Mouse (Mus musculus) mature B cell (primary cell): ENCODE measurements around the gene Pabpc4.
"Not testable (repeated sequence)": the region's sequence is repeated elsewhere in the genome, so short reads cannot be mapped to it uniquely, and the experiment has no call there.

Experiments used
- in situ Hi-C: fragments of 300-500 bp; cut with MboI; formaldehyde crosslinking; loops from 2 replicates; pipeline ENCODE4 v1.14.3; 2019

Pabpc4 gene

DNA sequence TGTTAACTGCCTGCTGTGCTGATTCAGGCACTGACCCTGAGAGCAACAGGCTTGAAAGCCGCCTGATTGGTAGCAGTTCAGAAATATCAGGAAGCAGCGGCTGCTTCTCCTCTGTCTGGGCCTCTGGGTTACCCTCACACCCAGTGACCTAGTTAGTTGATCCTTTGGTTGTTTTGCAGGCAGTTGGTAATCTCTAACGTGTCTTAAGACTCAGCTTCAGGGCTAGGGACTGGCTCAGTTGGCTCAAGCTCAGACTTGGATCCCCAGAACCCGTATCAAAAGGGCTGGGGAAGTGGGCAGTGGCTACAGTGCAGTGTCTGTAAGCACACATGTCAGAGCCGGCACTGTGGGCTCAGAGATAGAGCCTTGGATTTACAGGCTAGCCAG, 34.0 kb downstream of the Pabpc4 start:
- in situ Hi-C loops, result loop anchor here (25.0 kb wide), 1 partner anchor 616 kb away; the partner anchor contains the start of genes 4930535I16Rik, Mycbp and Rragc

DNA sequence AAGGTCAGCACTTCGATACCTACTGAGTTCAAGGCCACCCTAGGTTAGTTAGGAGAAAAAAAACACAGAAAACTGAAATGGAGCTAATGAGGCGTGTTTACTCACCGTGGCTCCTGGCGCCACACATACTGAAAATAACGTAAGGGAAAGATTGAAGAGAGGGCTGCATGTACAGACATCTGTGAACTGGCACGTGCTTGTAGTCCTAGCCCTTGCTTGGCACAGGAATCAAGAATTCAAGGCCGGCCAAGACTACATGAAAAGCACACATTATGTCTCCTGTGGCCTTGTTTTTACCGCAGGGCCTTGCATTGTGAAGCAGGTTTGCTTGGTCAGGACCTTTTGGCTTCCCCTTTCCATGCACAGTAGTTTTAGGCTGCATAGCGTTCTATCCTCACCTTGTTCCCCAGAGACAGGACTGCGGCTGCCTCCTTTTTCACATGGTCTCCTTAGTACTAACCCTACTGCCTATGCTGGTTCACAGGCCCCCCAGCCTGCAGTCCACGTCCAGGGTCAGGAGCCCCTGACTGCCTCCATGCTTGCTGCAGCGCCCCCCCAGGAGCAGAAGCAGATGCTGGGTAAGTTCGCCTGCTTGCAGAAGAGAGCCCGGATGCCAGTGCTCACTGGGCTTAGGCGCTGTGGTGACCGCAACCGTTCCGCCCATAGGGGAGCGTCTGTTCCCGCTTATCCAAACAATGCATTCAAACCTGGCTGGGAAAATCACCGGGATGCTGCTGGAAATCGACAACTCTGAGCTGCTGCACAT, 35.2 kb downstream of the Pabpc4 start:
- in situ Hi-C loops, result loop anchor here (25.0 kb wide), 1 partner anchor 615 kb away; the partner anchor contains the start of genes 4930535I16Rik, Mycbp and Rragc

DNA sequence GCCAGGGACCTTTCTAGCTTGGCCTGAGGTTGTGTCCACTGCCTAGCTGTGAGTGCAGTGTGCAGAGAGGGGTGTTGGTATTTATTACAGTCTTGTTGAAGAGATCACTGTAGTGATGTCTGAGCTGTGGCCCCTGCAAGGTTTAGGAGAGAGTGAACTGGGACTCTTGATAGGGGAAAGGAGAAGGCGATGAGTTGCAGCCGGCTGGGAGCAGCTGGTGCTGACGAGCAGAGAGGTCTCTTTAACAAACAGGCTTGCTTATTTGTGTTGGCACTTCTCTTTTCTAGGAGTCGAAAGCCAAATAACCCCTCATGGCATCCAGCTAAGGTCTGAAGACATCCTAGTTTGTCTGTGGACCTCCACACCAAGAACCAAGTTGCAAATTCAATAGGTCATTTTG, 36.1 kb downstream of the Pabpc4 start:
- in situ Hi-C loops, result loop anchor here (25.0 kb wide), 1 partner anchor 614 kb away; the partner anchor contains the start of genes 4930535I16Rik, Mycbp and Rragc

DNA sequence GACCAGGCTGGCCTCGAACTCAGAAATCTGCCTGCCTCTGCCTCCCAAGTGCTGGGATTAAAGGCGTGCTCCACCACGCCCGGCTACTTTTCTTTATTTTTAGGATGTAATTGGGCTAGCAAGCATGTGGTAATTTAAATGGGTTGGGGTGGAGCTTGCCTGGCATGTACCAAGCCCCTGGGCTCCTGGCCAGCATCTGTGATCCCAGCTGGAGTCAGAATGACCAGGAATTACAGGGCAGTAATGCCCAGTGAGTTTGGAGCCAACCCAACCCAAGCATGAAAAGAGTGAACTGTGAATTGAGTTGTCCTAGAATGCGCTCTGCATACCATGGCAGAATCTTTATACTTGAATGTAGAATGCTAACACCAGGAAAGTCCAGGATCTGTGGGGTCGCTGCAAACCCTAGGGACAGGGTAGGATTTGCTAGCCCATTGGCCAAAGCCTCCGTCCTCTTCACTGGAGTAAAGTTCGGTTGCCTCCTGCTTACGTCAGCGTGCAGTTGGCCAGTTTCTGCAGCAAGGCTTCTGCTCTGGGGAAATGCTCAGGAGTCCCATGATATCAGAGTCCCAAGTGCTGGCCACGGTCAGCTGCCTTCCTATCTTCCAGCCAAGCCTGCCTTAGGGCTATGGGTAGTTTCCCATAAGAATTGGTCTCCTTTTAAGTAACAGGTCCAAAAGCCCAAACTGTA, 37.0 kb downstream of the Pabpc4 start:
- in situ Hi-C loops, result loop anchor here (25.0 kb wide), 1 partner anchor 613 kb away; the partner anchor contains the start of genes 4930535I16Rik, Mycbp and Rragc

DNA sequence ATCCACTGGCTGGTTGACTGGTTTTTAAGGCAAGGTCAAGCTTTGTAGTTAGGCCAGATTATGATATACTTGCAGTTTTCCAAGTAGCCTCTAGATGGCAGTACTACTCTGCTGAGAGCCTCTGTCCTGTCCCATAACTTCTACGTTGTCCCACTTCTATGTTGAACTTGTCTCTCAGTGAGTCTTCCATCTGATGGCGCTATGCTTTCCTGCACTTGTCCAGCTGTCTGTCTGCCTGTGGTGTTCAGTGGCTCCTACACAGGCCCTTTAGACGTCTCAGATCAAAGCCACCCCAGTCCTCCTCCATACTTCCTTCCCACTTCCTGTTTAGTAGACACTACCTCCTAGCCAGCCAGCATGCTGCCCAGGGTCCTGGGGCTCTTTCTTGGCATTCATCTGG, 43.6 kb downstream of the Pabpc4 start:
- in situ Hi-C loops, result no loop called here

DNA sequence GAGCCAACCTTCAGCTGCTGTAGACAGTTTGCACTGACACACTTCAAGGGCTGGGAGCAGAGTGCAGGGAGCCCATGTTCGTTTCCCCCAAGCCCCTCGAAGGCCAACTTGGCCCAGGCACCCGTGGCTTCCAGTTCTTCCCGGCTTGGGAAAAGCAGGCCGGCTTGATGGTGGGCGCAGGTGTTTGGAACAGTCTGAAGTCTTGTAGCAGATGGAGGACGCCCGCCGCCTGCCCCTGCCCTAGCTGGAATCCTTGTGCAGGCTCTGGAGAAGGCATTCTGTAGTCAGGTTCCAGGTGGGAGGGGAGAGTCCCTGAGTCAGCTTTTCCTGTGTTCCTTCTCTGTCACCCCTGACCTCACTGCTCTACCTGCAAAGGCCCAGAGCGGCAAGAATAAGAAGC, 44.8 kb downstream of the Pabpc4 start:
- in situ Hi-C loops, result no loop called here

DNA sequence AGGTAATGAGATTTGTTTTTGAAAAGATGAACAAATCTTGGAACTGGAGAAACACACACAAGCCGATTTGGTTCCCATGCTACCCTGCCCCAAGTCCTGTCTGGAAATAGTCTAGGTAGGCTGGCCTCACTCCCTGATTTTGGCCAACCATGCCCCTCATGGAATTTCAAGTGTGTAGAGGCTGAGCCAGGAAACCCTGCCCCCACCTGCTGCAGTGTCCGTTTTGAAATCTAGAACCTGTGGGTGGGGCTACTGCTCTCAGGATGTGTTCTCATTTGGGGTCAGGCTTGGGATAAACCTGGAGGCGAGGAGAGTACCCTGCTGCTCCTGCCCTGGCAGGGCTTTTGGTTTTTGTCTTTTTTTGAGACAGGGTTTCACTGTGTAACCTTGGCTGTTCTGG, 46.1 kb downstream of the Pabpc4 start:
- in situ Hi-C loops, result no loop called here

DNA sequence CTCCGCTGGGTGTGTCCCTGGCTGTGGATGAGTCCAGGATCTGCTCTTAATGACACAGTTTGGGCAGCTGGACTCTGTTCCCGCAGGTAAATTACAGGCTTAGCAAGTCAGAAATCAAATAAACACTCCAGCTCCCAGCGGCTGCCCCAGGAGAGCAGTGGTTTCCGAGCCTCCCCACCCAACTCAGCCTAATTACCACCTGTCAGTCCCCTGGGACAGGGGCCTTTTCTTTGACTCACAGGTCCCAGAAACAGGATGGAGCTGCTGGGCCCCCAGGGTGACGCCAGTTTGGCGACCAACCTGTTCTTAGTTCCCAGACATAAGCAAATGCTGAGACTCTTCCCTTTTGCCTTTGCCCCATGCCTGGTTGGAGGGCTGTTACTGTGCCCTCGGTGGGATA, 49.7 kb downstream of the Pabpc4 start:
- in situ Hi-C loops, result no loop called here

DNA sequence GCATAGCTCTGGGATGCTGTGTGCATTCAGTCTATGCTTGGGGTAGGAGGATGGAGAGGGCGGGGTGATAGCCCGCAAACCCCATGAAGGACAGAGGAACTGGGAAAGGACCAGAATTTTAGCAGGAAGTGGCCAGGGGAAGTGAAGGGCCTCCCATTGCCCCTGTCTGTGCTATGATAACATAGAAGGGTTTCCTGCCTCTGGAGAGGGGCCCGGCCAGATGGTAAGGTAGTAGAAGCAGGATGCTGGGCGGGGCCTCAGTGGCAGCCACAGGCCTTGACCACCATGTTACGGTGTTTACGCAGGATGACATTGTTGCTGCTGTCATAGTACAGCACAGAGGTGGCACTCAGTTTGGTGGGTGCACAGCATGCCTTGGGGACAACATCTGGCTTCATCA, 50.9 kb downstream of the Pabpc4 start:
- in situ Hi-C loops, result no loop called here

DNA sequence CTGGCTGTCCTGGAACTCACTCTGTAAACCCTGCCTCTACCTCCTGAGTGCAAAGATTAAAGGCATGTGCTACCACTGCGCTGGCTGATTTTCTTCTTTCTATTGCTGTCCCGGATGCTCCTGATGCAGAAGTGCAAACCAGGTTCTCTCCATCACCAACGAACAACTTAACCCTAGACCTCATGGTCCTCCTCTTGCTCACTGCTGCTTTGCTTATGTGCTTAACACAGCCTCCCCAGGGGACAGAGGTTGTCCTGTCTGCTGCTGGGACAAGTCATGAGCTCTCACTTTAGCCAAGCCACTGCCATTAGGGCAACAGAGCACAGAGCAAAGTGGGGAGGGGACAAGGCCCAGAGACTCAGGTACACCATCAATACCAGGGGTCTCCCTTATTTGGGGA, 52.3 kb downstream of the Pabpc4 start:
- in situ Hi-C loops, result no loop called here

DNA sequence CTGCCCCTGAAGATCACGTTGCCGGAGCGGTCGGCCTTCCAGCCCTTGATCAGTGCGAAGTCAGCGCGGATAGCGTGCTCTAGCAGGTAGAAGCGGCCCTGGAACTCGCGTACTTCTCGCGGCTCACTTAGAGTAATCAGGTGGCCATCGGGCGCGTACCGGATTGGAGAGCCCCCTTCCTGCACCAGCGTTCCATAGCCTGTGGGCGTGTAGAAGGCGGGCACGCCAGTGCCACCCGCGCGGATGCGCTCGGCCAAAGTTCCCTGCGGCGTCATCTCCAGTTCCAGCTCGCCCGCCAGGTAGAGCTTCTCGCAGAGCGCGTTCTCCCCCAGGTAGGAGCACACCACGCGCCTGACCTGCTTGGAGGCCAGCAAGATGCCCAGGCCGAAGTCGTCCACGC, 60.8 kb downstream of the Pabpc4 start:
- in situ Hi-C loops, result not testable (repeated sequence)

DNA sequence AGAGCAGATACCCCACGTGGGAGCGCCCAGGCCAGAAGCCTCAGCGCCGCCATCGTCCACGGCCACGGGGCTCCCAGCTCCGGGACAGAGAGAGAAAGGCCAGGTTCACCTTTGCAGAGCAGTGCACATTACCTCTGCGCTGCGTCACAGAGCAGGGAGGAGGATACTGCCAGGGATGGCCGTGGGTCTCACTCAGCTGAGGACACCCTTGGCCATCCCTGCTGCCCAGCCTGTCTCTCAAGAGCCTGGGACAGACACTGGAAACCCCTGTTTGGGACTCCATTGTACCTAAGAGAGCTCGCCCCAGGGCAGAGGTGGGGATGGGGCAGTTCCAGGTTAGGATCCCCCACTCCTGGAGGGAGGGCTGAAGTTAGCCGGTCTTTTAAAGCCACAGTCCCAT, 61.4 kb downstream of the Pabpc4 start, which contains the start of gene Oxct2a:
Gene Oxct2a (minus strand): TSS at position 101 of the 400 bp plus-strand sequence.
- in situ Hi-C loops, result no loop called here

DNA sequence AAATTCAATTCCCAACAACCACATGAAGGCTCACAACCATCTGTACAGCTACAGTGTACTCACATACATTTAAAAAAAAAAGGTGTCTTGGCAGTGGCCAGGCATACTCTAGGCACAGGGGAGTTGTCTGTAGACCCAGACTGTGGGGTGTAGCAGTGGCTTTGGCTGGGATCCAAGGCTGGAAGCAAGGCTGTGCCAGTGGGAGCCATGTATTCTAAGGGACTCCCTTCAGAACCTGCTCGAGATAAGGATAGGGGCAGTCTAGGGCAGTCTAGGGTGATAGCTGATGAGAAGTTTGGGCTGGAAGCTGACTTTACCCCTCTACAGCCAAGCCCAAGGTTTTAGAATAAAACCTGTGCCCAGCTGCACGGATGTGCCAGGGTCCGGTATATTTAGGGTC, 63.9 kb downstream of the Pabpc4 start:
- in situ Hi-C loops, result no loop called here

DNA sequence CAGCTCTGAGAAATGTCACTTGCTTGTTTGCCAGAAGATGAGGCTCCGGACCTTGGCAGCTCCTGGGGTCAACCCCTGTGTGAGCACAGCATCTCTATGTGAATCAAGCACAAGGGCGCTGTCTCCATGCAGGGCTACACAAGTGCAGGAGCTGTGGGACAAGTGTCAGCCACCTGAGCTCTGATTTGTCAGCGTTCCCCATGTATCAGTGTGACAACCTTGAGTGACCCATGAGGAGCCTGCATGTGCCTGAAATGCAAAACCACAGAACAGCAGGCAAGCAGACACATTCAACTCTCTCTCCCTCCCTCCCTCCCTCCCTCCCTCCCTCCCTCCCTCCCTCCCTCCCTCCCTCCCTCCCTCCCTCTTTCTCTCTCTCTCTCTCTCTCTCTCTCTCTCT, 65.5 kb downstream of the Pabpc4 start:
- in situ Hi-C loops, result no loop called here

DNA sequence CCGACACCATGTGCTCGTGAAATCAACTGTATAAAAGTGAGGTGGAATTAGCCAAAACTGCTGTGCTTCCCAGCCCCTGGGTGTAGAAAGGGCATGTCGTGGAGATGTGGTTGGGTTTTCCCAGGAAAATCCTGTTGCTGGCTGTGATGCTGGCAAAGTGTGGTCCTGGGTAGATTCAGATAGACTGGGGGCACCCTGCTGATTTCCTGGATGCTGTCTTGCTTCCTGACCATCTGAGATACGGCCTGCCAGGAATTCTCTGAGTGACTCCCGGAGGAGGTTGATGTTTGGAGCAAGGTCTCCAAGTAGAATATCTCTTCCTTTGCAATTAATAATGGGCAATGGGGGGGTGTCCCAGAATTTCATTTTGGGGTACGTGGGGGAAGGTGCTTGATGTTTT, 66.8 kb downstream of the Pabpc4 start:
- in situ Hi-C loops, result no loop called here

DNA sequence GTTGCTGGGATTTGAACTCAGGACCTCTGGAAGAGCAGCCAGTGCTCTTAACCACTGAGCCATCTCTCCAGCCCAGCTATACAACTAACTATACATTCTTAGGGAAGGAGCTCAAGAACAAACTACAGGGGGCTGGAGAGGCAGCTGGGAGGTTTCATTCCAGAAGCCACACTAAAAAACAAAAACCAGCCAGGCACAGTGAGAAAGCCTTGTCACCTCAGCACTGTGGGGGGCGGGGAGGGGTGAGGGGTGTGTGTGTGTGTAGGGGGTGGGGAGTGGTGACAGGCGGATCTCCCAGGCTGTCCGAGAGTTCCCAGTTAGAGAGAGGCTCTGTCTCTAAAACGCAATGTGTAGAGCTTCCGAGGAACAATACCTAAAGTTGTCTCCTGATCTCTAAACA, 69.2 kb downstream of the Pabpc4 start:
- in situ Hi-C loops, result no loop called here

DNA sequence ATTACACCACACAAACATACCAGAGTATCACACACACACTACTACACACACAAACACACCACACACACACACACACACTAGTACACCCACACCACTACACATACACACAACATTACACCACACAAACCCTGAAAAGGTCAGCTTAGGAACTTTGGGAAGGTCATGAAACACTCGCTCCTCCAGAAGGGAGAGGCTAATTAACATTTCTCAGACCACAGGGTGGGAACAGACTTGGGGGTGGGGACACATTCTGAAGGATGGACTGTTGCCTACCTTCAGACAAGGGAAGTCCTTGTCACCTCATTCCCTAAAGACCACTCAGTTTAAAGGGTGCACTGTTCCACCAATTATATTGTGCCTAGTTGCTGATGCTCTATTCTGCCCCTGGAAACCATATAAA, 69.8 kb downstream of the Pabpc4 start:
- in situ Hi-C loops, result not testable (repeated sequence)

DNA sequence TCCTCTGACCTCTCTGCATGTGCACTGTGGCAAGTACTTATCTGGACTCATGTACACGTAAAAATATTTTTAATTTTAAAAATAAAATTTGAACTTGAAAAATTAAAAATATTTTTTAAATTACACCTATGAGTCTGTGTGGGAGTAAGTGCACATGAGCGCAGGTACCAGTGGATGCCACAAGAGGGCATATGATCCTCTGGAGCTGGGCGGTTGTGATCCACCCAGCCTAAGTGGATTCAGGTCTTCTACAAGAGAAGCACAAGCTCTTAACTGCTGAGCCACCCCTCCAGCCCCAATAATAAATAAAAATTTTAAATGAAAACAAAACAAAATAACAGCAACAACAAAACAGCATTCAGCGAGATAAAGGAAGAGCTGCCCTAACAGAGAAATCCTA, 71.0 kb downstream of the Pabpc4 start:
- in situ Hi-C loops, result no loop called here

DNA sequence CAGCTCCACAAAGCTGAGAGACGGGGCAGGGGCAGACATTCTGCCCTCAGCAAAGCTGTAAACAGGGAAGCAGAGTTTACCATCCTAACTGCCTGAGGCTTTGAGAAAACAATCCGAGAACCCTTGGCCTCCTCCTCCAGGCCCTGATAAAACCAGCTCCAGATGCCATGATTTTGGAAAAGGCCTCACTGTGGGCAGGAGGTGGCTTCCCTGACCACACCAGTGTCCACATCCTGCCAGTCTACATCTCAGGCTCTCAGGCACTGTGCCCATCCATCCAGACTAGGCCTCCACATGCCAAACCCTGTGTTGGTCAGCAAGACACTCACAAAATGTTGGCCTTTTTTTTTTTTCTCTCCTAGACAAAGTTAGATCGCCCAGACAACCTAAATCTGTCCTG, 72.0 kb downstream of the Pabpc4 start:
- in situ Hi-C loops, result no loop called here

DNA sequence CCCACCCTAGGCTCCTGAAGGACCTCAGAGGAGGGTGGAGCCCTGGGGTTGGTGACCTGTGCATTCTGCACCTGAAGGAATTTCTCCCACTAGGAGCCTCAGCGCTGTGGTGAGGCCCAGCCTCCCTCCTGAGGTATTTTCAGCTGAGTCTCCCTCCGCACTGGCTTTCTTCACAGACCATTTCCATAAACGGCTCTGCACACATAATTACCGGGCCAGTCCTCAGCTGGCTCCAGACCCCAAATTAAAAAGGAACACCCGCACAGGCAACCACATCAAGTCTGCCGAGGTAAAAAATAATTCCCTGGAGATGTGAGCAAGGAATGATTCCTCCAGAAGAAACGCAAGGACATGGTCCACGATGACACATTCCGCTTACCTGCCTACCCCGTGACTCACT, 73.1 kb downstream of the Pabpc4 start:
- in situ Hi-C loops, result not testable (repeated sequence)

DNA sequence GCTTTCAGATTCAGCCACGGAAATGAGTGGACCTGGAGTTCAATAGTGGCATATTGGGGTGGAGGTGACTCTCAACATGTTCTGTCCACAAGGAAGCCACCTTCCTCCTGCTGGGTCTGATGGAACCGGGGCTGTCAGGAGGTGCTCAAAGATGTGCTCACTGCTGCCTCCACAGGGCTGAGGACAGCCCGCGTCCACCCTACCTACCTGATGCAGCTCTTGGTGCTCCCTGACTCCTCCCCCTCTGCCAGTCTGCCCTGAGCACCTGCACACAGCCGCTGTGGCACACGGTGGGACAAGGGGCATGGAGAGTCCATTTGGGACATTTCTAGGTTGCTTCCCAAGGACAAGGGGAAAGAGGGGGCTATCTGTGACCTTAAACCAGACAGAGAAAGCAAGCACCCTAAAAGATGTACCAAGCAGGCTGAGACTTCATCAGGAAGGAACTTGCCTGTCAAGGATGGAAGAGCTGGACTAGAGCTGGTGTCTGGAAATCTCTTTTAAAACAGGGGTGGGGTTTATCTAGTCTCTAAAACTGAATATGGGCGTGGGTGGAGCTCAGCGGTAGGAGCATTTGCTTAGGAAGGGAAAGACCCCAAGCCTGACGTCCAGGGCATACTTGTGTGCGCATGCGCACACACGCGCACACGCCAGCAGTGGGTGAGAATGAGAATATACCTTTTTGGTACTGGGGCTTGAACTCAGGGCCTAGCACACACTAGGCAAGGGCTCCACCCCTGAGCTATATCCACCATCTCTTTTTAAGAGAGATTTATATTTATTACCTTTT, 73.8 kb downstream of the Pabpc4 start:
- in situ Hi-C loops, result no loop called here

DNA sequence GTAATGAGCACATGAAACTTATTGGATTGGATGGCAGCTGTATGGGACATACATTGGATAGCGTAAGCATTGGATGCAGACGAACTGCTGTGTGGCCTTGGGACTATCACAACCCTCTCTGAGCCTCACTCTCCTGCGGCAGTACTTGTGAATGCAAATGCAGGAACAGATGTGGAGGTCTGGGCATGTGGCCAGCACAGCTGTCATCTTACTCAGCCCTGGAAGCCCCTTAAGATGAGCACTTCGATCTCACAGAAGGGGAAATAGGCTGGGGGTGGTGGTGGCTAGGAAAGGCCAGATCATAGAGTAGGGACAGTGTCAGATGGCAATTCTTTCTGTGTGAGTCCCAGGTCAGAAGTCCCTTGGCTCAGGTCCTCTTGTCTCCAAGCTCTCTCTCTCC, 75.5 kb downstream of the Pabpc4 start:
- in situ Hi-C loops, result no loop called here
